Mouse (Mus musculus) heart, adult 2 months (tissue): ENCODE results near the gene Efnb3.

Experiments
- CTCF ChIP-seq: fragments of 200-600 bp; IDR thresholded peaks from 2 replicates; pipeline ENCODE4 v1.8.1; 2022; ENCODE audit warnings: antibody characterized with exemption, mild to moderate bottlenecking, moderate library complexity
- EP300 ChIP-seq: fragments of 200-500 bp; IDR thresholded peaks from 2 replicates; pipeline ENCODE4 v1.6.1; 2011; ENCODE audit warnings: low read depth, low read length, control low read depth; ENCODE audit not compliant: insufficient read depth
- POLR2A ChIP-seq: fragments of 200-500 bp; IDR thresholded peaks from 2 replicates; pipeline ENCODE4 v1.6.1; 2011; ENCODE audit warnings: mild to moderate bottlenecking, low read depth, low read length, control low read depth; ENCODE audit not compliant: insufficient read depth

GRCm38 (mm10) chr11:69608525-69608924, 48.5 kb upstream of the Efnb3 start:
- no peak for TF ChIP-seq CTCF
- no peak for TF ChIP-seq EP300
- no peak for TF ChIP-seq POLR2A
